Mouse (Mus musculus) ES-Bruce4 (cell line): Measurements from ENCODE around the gene P3h3.
"Not testable (repeated sequence)": the region's sequence is repeated elsewhere in the genome, so short reads cannot be mapped to it uniquely, and the experiment has no call there.

Experiments used
- CTCF ChIP-seq: IDR thresholded peaks from one replicate; pipeline ENCODE4 v1.8.1; 2011; ENCODE audit warnings: low read depth, low read length
- POLR2A ChIP-seq: IDR thresholded peaks from one replicate; pipeline ENCODE4 v1.8.1; 2011; ENCODE audit warnings: low read length; ENCODE audit not compliant: insufficient read depth

DNA sequence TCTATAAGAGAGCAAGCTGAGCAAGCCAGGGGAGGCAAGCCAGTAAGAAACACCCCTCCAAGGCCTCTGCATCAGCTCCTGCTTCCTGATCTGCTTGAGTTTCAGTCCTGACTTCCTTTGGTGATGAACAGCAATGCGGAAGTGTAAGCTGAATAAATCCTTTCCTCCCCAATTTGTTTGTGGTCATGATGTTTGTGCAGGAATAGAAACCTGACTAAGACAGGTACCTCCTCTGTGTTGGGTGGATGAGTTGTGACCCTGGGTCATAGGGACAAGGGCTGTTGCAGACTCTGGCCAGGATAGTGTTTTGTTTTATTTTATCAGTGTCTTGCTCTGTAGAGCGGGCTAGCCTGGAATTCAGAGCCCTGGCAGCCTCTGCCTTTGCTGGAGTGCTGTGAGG lies 36.6 kb upstream of the P3h3 start:
- TF ChIP-seq CTCF, POLR2A: not testable (repeated sequence)
